Mouse (Mus musculus) intestine, embryonic 14.5 days (tissue): Measurements from ENCODE around the gene 1700125H20Rik. TPM values are rescaled to one million over a fixed set of nuclear protein-coding genes. Genes with fewer than 3 reads are reported as not detected.
"Not testable (repeated sequence)": the region's sequence is repeated elsewhere in the genome, so short reads cannot be mapped to it uniquely, and the experiment has no call there.

ENCODE experiments used
- ATAC-seq: fragments of 200-750 bp; cut with Nextera tagmentation; replicated peaks from 2 replicates; pipeline ENCODE4 v1.8.0; 2017; ENCODE audit warnings: low read depth, moderate number of reproducible peaks, moderate TSS enrichment, moderate library complexity; ENCODE audit not compliant: low FRiP score, low TSS enrichment
- DNase-seq: peaks from one replicate; pipeline ENCODE4 v3.0.0-alpha.2; 2018; ENCODE audit warnings: low spot score
- H3K27ac ChIP-seq: fragments of 300-500 bp; sonication (generic); 2 replicates; pipeline ENCODE4 v1.5.1; 2014; ENCODE audit warnings: low read depth, mild to moderate bottlenecking, control low read depth
- H3K27me3 ChIP-seq: fragments of 300-500 bp; sonication (generic); replicated peaks from 2 replicates; pipeline ENCODE4 v1.6.1; 2014; ENCODE audit warnings: low read length, control low read depth; ENCODE audit not compliant: control insufficient read depth, insufficient read depth
- H3K36me3 ChIP-seq: fragments of 300-500 bp; sonication (generic); 2 replicates; pipeline ENCODE4 v1.6.1; 2014; ENCODE audit warnings: low read length, control low read depth; ENCODE audit not compliant: control insufficient read depth, insufficient read depth
- H3K4me1 ChIP-seq: fragments of 300-500 bp; sonication (generic); replicated peaks from 2 replicates; pipeline ENCODE4 v1.6.1; 2014; ENCODE audit warnings: low read length, control low read depth, mixed read lengths; ENCODE audit not compliant: control insufficient read depth, insufficient read depth
- H3K4me2 ChIP-seq: fragments of 300-500 bp; sonication (generic); 2 replicates; pipeline ENCODE4 v1.6.1; 2014; ENCODE audit warnings: low read length
- H3K4me3 ChIP-seq: fragments of 300-500 bp; sonication (generic); 2 replicates; pipeline ENCODE4 v1.5.1; 2014; ENCODE audit warnings: low read depth, low read length, control low read depth, mixed read lengths
- H3K9ac ChIP-seq: fragments of 300-500 bp; sonication (generic); 2 replicates; pipeline ENCODE4 v1.6.1; 2014; ENCODE audit warnings: mild to moderate bottlenecking, low read length
- H3K9me3 ChIP-seq: fragments of 300-500 bp; sonication (generic); 2 replicates; pipeline ENCODE4 v1.6.1; 2016; ENCODE audit warnings: low read length, control low read depth; ENCODE audit not compliant: control insufficient read depth
- WGBS: fragments of 180-500 bp; shearing (Covaris S2); extraction: QIAGEN DNeasy Blood & Tissue Kit; methylation state at CpG from one replicate; pipeline ENCODE4 v1.1.7; 2014; 5-methylcytosine and 5-hydroxymethylcytosine counted together
- polyA plus RNA-seq: library from polyadenylated mRNA; unstranded; fragments of >200 nt; fragmentation: Nextera tagmentation; extraction: Ambion mirVana; gene quantifications from 2 replicates; pipeline ENCODE4 v1.2.1, GENCODE M21; 2014

The 1700125H20Rik gene
- polyA plus RNA-seq, 1 experiment from 2014 or later = not detected

DNA sequence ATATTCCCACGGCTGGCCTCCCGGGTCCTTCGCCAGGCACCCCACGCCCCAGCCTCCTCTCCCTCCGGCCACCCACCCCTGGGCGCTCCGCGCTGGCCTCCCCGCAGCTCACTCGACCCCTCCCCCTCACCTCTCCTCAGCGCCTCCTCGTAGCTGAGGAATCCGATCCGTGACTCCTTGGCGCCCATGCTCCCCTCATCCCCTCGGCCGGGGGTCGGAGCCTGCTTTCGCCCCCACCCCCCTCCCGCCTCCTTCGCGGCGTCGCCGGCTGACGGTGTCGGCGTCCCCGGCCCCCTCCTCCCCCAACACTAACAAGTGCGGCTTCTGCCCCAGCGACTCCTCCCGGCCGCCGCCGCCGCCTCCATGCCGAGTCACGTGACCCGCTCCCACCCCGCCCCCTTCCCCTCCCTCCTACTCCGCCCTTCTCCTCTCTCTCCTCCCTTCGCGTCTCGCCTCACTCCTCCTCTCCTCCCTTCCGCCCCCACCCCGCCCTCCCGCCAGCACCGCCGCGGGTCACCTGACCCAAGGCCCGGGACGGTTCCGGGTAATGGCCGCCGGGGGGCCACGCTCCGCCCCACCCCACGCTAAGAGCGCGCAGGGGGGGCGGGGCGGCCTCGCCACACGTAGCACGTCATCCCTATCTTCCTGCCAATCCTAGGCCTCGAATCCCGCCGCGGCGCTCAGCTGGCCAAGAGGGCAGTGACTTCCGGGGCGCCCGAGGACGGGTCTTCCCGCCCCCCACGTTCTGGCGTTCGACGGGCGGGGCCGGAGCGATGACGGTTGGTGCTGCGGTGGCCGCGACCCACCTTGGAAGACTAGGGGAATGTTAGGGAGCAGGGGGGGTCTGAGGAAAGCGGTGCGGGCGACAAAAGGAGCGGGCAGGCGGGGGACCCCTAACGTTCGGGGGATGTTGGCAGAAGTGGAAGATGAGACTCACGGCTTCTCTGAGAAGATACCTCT, 30.3 kb upstream of the 1700125H20Rik start, which contains the start of gene Usp32:
Gene Usp32, minus strand, starts transcription at position 581 of the 960 bp plus-strand sequence.
- peak within 1 kb of the TSS; percentile 78 for H3K4me3 ChIP-seq
- H3K9ac ChIP-seq = peak within 1 kb of the TSS; percentile 76
- no peaks in the 10 kb centered on the region for H3K27me3 ChIP-seq
- H3K4me1 ChIP-seq = no peaks in the 10 kb centered on the region; the same call in 1 of the 2 replicates
- no peaks in the 10 kb centered on the region for H3K36me3 ChIP-seq
- peak within 1 kb of the TSS; percentile 77 for H3K4me2 ChIP-seq
- H3K27ac ChIP-seq = peak within 1 kb of the TSS; percentile 69
- DNase-seq (peak; percentile 97), ATAC-seq (peak; percentile 98)
- WGBS = under 1% methylated on average over 92 of the region's 94 CpGs
- no peaks in the 10 kb centered on the region for H3K9me3 ChIP-seq

DNA sequence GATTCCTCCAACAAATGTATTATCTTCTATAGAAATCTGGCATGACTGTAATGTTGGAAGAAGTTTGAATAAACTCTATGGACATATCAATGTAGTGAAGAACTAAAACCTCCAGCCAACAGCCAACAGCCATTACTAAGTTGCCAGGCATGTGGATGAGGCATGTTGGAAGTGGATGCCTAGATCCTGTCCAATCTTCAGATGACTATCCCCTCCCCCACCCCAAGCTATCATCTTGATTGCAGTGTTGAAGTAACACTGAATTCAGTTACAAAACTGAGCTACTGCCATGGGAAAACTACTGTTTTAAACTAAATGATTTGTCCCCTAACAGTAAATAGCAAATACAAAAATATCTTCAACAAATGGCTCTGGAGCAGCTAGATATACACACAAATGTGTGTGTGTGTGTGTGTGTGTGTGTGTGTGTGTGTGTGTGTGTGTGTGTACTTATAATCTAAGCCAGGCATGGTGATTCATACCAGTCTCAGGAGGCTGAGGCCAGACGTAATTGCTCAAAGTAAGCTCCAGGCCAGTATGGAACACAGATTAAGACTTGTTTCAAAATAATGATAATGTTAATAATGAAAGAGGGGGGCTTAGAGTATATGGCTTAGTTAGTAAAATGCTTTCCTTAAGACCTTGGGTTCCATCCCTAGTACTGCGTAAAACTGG, 17.8 kb upstream of the 1700125H20Rik start:
- Histone ChIP-seq H3K36me3 (no peaks in the 10 kb centered on the region), H3K9ac (no peak overlapping the region), H3K4me1 (no peaks in the 10 kb centered on the region), H3K27me3 (no peaks in the 10 kb centered on the region), H3K4me3 (no peak overlapping the region), H3K27ac (no peak overlapping the region), H3K4me2 (no peak overlapping the region), H3K9me3 (no peaks in the 10 kb centered on the region)
- 84% methylated on average over 2 of the region's 2 CpGs for WGBS
- ATAC-seq (no peak), DNase-seq (no peak)

DNA sequence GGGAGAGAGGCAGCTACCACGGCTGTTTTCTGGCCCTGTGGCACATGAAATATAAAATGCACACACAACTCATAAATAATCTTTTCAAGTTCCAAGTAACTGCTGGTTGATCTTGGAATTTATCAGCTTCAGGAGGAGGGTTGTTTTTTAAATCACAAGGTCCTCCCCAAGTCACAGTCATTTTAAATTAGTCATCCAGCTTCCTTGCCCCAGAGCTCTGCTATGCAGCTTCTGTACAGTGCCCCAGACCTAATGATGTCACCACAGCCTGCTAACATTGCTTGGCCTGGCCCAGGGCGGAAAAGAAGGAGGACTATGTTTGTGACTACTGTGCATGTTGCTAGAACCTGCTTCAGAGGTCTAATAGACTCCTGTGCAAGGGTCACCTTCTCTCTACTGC, 12.9 kb upstream of the 1700125H20Rik start:
- no peak overlapping the region for H3K4me2 ChIP-seq
- H3K4me1 ChIP-seq = no peaks in the 10 kb centered on the region
- H3K9ac ChIP-seq = no peak overlapping the region
- DNase-seq (no peak), ATAC-seq (no peak)
- H3K27ac ChIP-seq = no peak overlapping the region
- H3K4me3 ChIP-seq = no peak overlapping the region
- no peaks in the 10 kb centered on the region for H3K9me3 ChIP-seq
- no peaks in the 10 kb centered on the region for H3K36me3 ChIP-seq
- H3K27me3 ChIP-seq = no peaks in the 10 kb centered on the region
- WGBS = 76% methylated on average over 2 of the region's 2 CpGs

DNA sequence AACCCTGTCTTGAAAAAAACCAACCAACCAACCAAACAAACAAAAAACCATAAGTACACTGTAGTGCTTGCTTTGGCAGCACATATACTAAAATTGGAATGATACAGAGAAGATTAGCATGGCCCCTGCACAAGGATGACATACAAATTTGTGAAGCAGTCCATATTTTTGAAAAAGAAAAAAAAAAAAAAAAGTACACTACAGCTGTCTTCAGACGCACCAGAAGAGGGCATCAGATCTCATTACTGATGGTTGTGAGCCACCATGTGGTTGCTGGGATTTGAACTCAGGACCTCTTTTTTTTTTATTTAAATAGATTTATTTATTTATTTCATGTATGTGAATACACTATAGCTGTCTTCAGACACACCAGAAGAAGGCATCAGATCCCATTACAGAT, 7.2 kb upstream of the 1700125H20Rik start:
- not testable (repeated sequence) for H3K4me2 ChIP-seq

DNA sequence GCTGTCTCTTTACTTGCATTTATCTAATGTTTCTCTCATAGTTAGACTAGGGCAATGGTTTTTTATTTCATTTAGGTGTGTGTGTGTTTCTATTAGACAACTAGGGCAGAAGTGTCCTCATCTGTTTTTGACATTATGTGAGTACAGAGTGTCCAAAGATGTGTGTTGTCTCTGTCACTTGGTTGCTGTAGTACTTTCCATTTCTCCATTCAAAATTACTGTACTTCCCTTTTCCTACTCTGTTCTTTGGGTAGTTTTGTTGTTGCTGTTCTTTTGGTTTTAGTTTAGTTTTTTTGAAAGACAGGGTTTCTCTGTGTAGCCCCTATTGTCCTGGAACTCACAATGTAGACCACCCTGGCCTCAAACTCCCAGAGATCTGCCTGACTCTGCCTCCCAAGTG, 5.8 kb upstream of the 1700125H20Rik start:
- DNase-seq (no peak), ATAC-seq (no peak)
- H3K4me3 ChIP-seq = no peak overlapping the region
- no peak overlapping the region for H3K9ac ChIP-seq
- H3K9me3 ChIP-seq = no peaks in the 10 kb centered on the region
- no peak overlapping the region for H3K27ac ChIP-seq
- no peaks in the 10 kb centered on the region for H3K36me3 ChIP-seq
- no peaks in the 10 kb centered on the region for H3K4me1 ChIP-seq
- H3K27me3 ChIP-seq = no peaks in the 10 kb centered on the region
- no peak overlapping the region for H3K4me2 ChIP-seq

More for the DNA sequence above, 7.2 kb upstream of the 1700125H20Rik start:
- not testable (repeated sequence) for H3K36me3 ChIP-seq, H3K27ac ChIP-seq, H3K4me1 ChIP-seq, ATAC-seq, DNase-seq, H3K9me3 ChIP-seq, H3K4me3 ChIP-seq, H3K27me3 ChIP-seq, H3K9ac ChIP-seq
- 86% methylated on average over 1 of the region's 1 CpGs for WGBS

DNA sequence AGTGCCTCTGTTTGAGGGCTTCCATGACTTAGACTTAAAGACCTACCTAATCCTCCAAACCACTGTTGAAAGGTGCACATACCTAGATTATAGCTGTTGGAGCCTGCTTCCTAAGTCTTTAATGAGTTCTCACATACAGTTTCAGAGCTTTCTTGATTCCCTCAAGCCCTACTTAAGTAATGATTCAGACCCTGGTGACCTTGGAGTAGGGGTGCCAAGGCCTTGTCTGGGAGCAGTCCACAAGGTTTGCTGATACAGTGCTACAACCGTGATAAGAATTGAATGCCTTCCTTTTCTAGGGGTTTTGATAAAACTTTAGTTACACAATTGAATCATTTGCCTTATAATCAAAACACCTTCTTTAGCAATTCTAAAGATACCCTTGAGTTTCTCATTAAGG, 2.7 kb upstream of the 1700125H20Rik start:
- 66% methylated on average over 1 of the region's 1 CpGs for WGBS
- H3K36me3 ChIP-seq = no peaks in the 10 kb centered on the region
- H3K4me2 ChIP-seq = no peak overlapping the region
- H3K9ac ChIP-seq = no peak overlapping the region
- H3K27ac ChIP-seq = no peak overlapping the region
- no peak overlapping the region for H3K4me3 ChIP-seq
- ATAC-seq (no peak), DNase-seq (no peak)
- H3K4me1 ChIP-seq = no peaks in the 10 kb centered on the region
- H3K9me3 ChIP-seq = no peaks in the 10 kb centered on the region
- no peaks in the 10 kb centered on the region for H3K27me3 ChIP-seq

DNA sequence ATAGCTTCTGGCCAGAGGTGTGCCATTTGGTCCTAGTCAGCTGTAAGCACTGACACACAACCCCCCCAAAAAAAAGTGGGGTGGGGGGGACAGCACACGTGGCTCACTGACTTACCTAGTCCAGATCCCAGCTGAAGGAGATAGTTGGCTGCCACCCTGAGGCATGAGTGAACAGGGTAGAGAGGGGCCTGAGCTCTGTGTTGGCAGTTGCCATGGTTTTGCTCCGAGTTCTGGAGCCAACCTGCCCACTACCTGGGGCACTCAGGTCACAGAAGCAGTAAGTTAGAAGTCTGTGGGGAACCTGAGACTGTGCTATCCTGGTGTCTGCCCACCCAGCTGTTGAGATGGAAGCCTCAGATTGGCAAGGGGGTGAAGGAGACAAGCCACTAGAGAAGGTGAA, 629 bp downstream of the 1700125H20Rik start:
- Histone ChIP-seq H3K36me3 (no peaks in the 10 kb centered on the region), H3K27ac (no peak overlapping the region), H3K27me3 (no peaks in the 10 kb centered on the region), H3K4me1 (no peaks in the 10 kb centered on the region), H3K4me2 (no peak overlapping the region; the same call in 1 of the 2 replicates), H3K9me3 (no peaks in the 10 kb centered on the region), H3K9ac (no peak overlapping the region), H3K4me3 (no peak overlapping the region)
- DNase-seq (no peak), ATAC-seq (no peak)
- WGBS = 31% methylated on average over 2 of the region's 2 CpGs

DNA sequence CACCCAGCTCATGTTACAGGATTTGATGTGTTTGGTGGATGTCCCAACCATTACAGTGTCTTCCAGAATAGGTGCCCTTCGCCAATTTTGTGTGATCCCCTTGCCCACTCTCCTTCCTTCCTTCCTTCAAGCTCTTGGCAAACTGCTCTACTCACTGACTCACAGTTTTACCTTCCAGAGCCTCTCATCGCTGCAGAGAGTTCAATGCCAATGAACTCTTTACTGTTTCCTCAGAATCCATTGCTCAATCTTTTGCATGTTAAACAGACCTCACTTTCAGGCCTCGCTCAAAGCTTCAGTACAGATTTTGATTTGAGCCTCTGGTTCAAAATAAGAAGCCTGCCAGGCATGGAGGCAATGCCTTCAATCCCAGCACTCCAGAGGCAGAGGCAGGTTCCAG, 5.7 kb downstream of the 1700125H20Rik start:
- Histone ChIP-seq H3K36me3 (no peaks in the 10 kb centered on the region), H3K4me1 (no peaks in the 10 kb centered on the region), H3K27ac (no peak overlapping the region), H3K4me3 (no peak overlapping the region), H3K4me2 (no peak overlapping the region), H3K9ac (no peak overlapping the region), H3K27me3 (no peaks in the 10 kb centered on the region), H3K9me3 (no peaks in the 10 kb centered on the region)
- no peak for DNase-seq
- no peak for ATAC-seq
- 84% methylated on average over 3 of the region's 3 CpGs for WGBS
